Mouse (Mus musculus): Measurements from ENCODE around the gene Zfp433. TPM values are rescaled to one million over a fixed set of nuclear protein-coding genes. Genes with fewer than 3 reads are reported as not detected.

Zfp433 gene
- 35.5 TPM for polyA plus RNA-seq (2014; fragmentation: Illumina TruSeq; extraction: RNeasy Lipid Tissue Mini Kit (QIAGEN cat#74804); ENCODE audit: low read depth, low replicate concordance)

DNA sequence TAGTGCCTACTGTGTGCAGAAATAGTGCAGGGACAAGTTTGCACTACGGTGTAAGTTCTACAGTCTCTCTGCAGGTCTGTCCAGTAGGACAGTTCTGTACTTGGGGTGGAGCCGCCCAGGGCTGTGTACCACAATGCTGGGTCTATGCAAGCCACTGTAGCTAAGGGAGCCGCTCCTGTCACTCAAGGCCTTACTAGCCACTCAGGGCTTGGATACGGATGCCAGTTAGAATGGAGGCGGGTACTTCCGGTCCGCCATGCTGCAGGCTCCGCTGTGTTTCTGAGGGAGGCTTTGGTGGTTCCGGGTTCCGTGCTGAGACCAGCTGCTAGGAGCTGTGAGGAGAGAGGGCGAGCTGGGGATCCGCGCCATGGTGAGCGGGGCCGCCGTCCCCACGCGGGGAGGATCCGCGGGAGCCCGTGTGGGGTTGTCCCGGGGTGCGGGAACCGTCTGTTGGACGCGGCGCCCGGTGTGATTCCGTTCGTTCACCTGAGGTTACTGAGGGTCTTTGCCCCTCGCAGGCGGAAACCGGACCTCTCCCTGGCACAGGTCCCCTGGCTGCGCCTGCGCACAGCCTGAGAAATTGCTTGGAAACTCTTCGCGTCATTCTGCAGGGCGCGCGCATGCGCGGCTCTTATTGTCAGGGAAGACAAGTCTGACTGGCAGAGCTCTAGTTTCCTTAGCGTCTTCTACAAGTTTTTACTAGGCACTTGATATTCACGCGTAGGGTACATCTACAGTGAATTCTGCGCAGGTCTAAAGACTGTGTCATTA lies at the start of gene Zfp433:
Zfp433 (plus strand) TSS at position 295 of the 771 bp plus-strand sequence.

DNA sequence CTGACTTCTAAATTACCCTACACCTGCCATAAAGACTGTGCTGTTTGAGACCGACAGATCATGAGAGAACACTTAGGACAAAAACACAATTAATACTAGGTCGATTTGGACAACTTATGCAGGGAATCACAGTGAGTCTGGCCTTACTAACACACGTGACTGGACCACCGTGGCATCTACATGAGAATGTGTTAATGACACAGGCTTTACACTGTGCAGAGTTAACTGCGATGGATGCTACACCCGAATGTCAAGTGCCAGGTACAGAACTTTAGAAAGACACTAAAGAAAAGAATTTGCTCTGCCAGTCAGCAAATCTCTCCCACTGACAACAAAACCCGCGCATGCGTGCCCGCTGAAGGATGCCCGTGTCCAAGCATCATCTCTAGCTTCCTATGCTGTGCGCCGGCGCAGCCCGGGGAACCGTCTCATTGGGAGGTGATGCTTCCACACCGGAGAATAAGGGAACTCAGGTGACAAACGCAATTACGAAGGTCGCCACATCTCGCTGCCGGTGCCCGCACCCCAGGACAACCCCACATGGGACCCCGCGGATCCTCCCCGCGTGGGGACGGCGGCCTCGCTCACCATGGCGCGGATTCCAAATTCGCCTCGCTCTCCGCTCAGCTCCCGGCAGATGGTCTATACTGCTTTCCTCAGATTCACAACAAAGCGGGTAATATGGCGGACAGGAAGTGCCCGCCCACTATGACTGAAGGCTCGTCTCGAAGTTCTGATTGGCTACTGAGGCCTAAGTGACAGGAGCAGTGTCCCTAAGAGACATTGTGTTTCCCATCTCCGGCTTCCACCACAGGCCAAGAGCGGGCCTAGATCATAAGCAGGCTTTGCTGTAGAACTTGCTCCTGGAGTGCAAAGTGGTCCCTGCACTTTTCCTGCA lies 66.1 kb downstream of the Zfp433 start, which contains the start of gene Gm3055:
Gm3055 (minus strand) TSS at position 656 of the 898 bp plus-strand sequence.

Other genes with a start within 250 kb of the Zfp433 start
- gene Nfic, start 249.2 kb upstream of the Zfp433 start, polyA plus RNA-seq (2014; fragmentation: Illumina TruSeq; extraction: RNeasy Lipid Tissue Mini Kit (QIAGEN cat#74804); ENCODE audit: low read depth, low replicate concordance) = 8.2 TPM
- gene Celf5, start 222.1 kb upstream of the Zfp433 start, polyA plus RNA-seq (2014; fragmentation: Illumina TruSeq; extraction: RNeasy Lipid Tissue Mini Kit (QIAGEN cat#74804); ENCODE audit: low read depth, low replicate concordance) = 3.1 TPM
- not detected for gene Ncln, start 208.4 kb upstream of the Zfp433 start, polyA plus RNA-seq (2014; fragmentation: Illumina TruSeq; extraction: RNeasy Lipid Tissue Mini Kit (QIAGEN cat#74804); ENCODE audit: low read depth, low replicate concordance)
- not detected for gene S1pr4, start 204.7 kb upstream of the Zfp433 start, polyA plus RNA-seq (2014; fragmentation: Illumina TruSeq; extraction: RNeasy Lipid Tissue Mini Kit (QIAGEN cat#74804); ENCODE audit: low read depth, low replicate concordance)
- not detected for gene Gna15, start 180.6 kb upstream of the Zfp433 start, polyA plus RNA-seq (2014; fragmentation: Illumina TruSeq; extraction: RNeasy Lipid Tissue Mini Kit (QIAGEN cat#74804); ENCODE audit: low read depth, low replicate concordance)
- gene Gna11, start 159.6 kb upstream of the Zfp433 start, polyA plus RNA-seq (2014; fragmentation: Illumina TruSeq; extraction: RNeasy Lipid Tissue Mini Kit (QIAGEN cat#74804); ENCODE audit: low read depth, low replicate concordance) = 8.6 TPM
- gene Aes, start 145.3 kb upstream of the Zfp433 start, polyA plus RNA-seq (2014; fragmentation: Illumina TruSeq; extraction: RNeasy Lipid Tissue Mini Kit (QIAGEN cat#74804); ENCODE audit: low read depth, low replicate concordance) = 16.2 TPM
- 1.1 TPM for gene Tle2, start 130.3 kb upstream of the Zfp433 start, polyA plus RNA-seq (2014; fragmentation: Illumina TruSeq; extraction: RNeasy Lipid Tissue Mini Kit (QIAGEN cat#74804); ENCODE audit: low read depth, low replicate concordance)
- gene Tle6, start 103.8 kb upstream of the Zfp433 start, polyA plus RNA-seq (2014; fragmentation: Illumina TruSeq; extraction: RNeasy Lipid Tissue Mini Kit (QIAGEN cat#74804); ENCODE audit: low read depth, low replicate concordance) = 2.0 TPM
- 3.1 TPM for gene BC025920, start 98.6 kb upstream of the Zfp433 start, polyA plus RNA-seq (2014; fragmentation: Illumina TruSeq; extraction: RNeasy Lipid Tissue Mini Kit (QIAGEN cat#74804); ENCODE audit: low read depth, low replicate concordance)
- gene Sirt6, start 77.0 kb upstream of the Zfp433 start, polyA plus RNA-seq (2014; fragmentation: Illumina TruSeq; extraction: RNeasy Lipid Tissue Mini Kit (QIAGEN cat#74804); ENCODE audit: low read depth, low replicate concordance) = not detected
- 2.2 TPM for gene Ankrd24, start 76.3 kb upstream of the Zfp433 start, polyA plus RNA-seq (2014; fragmentation: Illumina TruSeq; extraction: RNeasy Lipid Tissue Mini Kit (QIAGEN cat#74804); ENCODE audit: low read depth, low replicate concordance)
- gene Gm10778, start 55.8 kb upstream of the Zfp433 start, polyA plus RNA-seq (2014; fragmentation: Illumina TruSeq; extraction: RNeasy Lipid Tissue Mini Kit (QIAGEN cat#74804); ENCODE audit: low read depth, low replicate concordance) = 16.4 TPM
- 15.8 TPM for gene Gm3055, start 66.3 kb downstream of the Zfp433 start, polyA plus RNA-seq (2014; fragmentation: Illumina TruSeq; extraction: RNeasy Lipid Tissue Mini Kit (QIAGEN cat#74804); ENCODE audit: low read depth, low replicate concordance)
- gene Gm4767, start 107.4 kb downstream of the Zfp433 start, polyA plus RNA-seq (2014; fragmentation: Illumina TruSeq; extraction: RNeasy Lipid Tissue Mini Kit (QIAGEN cat#74804); ENCODE audit: low read depth, low replicate concordance) = 4.2 TPM
- 25.6 TPM for gene Gm32687, start 159.1 kb downstream of the Zfp433 start, polyA plus RNA-seq (2014; fragmentation: Illumina TruSeq; extraction: RNeasy Lipid Tissue Mini Kit (QIAGEN cat#74804); ENCODE audit: low read depth, low replicate concordance)
- gene Zfp781, start 225.7 kb downstream of the Zfp433 start, polyA plus RNA-seq (2014; fragmentation: Illumina TruSeq; extraction: RNeasy Lipid Tissue Mini Kit (QIAGEN cat#74804); ENCODE audit: low read depth, low replicate concordance) = 4.1 TPM

Measured in sigmoid colon, adult 10 weeks (tissue).